Mouse (Mus musculus) myocyte (in vitro differentiated cells): ENCODE measurements around the gene 6430628N08Rik.

Experiments
- CEBPB ChIP-seq: IDR thresholded peaks from 2 replicates; pipeline ENCODE4 v1.6.1; 2011; ENCODE audit warnings: mild to moderate bottlenecking, moderate library complexity; ENCODE audit not compliant: poor library complexity, insufficient read depth, severe bottlenecking
- MAX ChIP-seq: IDR thresholded peaks from one replicate; pipeline ENCODE4 v1.6.1; 2011; ENCODE audit warnings: low read depth, mild to moderate bottlenecking, control low read depth
- POLR2A ChIP-seq: IDR thresholded peaks from one replicate; pipeline ENCODE4 v1.6.1; 2011; ENCODE audit warnings: low read depth, mild to moderate bottlenecking, control low read depth, moderate library complexity; ENCODE audit not compliant: insufficient read length
- POLR2AphosphoS2 ChIP-seq: IDR thresholded peaks from one replicate; pipeline ENCODE4 v1.6.1; 2011; ENCODE audit warnings: low read depth, control low read depth; ENCODE audit not compliant: insufficient read length
- TCF12 ChIP-seq: IDR thresholded peaks from one replicate; pipeline ENCODE4 v1.6.1; 2011; ENCODE audit warnings: mild to moderate bottlenecking, control low read depth; ENCODE audit not compliant: poor library complexity, insufficient read depth, severe bottlenecking
- TCF3 ChIP-seq: IDR thresholded peaks from one replicate; pipeline ENCODE4 v1.6.1; 2011; ENCODE audit warnings: low read depth, control low read depth; ENCODE audit not compliant: insufficient read length

DNA sequence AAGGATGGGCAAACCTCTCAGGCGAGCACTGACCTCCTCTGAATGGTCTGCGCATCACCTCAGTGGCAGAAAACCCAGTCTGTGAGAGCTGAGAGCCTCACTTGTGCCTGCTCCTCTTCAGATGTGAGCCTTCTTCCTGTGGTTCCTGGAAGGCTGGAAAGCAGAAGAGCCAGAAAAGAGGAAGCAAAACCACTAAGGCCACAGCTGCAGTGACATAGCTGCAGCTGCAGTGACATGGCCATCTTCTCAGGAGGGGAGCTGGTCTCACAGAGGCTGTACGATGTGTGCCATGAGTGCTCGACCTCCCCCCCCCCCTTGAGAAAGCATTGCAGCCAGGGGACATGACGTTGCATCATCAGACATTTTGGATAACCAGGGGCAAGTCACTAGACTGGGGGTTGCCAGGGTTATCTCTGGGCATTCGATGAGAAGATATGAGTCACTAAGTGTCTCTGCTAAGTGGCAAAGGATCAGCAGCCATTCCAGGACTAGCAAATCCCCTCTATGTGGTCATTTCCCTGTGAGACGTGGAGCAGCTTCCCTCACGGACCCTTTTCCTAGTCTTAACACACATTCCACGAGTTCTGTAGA is 33.1 kb upstream of the 6430628N08Rik start:
- no peak for TF ChIP-seq POLR2A
- TF ChIP-seq POLR2AphosphoS2, result no peak
- no peak for TF ChIP-seq TCF12
- no peak for TF ChIP-seq MAX
- TF ChIP-seq CEBPB, result peak; percentile 90
- TF ChIP-seq TCF3, result no peak
